Mouse (Mus musculus) liver, adult 2 months (tissue): ENCODE measurements around the gene Vps13c.

Experiments used
- CTCF ChIP-seq: fragments of 200-500 bp; IDR thresholded peaks from 2 replicates; pipeline ENCODE4 v1.5.1; 2011; ENCODE audit warnings: low read depth, low read length, control low read depth
- POLR2A ChIP-seq: fragments of 200-500 bp; IDR thresholded peaks from 2 replicates; pipeline ENCODE4 v1.6.1; 2011; ENCODE audit warnings: low read length, control low read depth; ENCODE audit not compliant: insufficient read depth; ENCODE audit errors: extremely low read depth

GRCm38 (mm10) chr9:67955466-67956010, 115.3 kb downstream of the Vps13c start:
- TF ChIP-seq CTCF (no peak), POLR2A (no peak)
